Mouse (Mus musculus) forebrain, postnatal 0 days (tissue): Measurements from ENCODE around the gene Edn1. TPM values are rescaled to one million over a fixed set of nuclear protein-coding genes. Genes with fewer than 3 reads are reported as not detected.

Source experiments
- ATAC-seq: fragments of 200-750 bp; cut with Nextera tagmentation; 2 replicates; pipeline ENCODE4 v1.8.0; 2017; ENCODE audit warnings: mild to moderate bottlenecking, moderate library complexity
- DNase-seq: peaks from one replicate; pipeline ENCODE4 v3.0.0-alpha.2; 2015
- H3K27ac ChIP-seq: fragments of 300-500 bp; sonication (generic); 2 replicates; pipeline ENCODE4 v1.5.1; 2014; ENCODE audit warnings: low read depth, mild to moderate bottlenecking, antibody characterized with exemption, low read length, moderate library complexity, mixed read lengths
- H3K27me3 ChIP-seq: fragments of 300-500 bp; sonication (generic); 2 replicates; pipeline ENCODE4 v1.6.1; 2014; ENCODE audit warnings: mild to moderate bottlenecking, low read length, mixed read lengths; ENCODE audit not compliant: insufficient read depth
- H3K36me3 ChIP-seq: fragments of 300-500 bp; sonication (generic); 2 replicates; pipeline ENCODE4 v1.6.1; 2014; ENCODE audit warnings: mild to moderate bottlenecking, moderate library complexity; ENCODE audit not compliant: insufficient read depth
- H3K4me1 ChIP-seq: fragments of 300-500 bp; sonication (generic); 2 replicates; pipeline ENCODE4 v1.6.1; 2014; ENCODE audit warnings: antibody characterized with exemption; ENCODE audit not compliant: insufficient read depth
- H3K4me2 ChIP-seq: fragments of 300-500 bp; sonication (generic); 2 replicates; pipeline ENCODE4 v1.6.1; 2014; ENCODE audit warnings: low read depth, mild to moderate bottlenecking, moderate library complexity
- H3K4me3 ChIP-seq: fragments of 300-500 bp; sonication (generic); 2 replicates; pipeline ENCODE4 v1.5.1; 2014; ENCODE audit warnings: low read depth, low read length, mixed read lengths
- H3K9ac ChIP-seq: fragments of 300-500 bp; sonication (generic); 2 replicates; pipeline ENCODE4 v1.6.1; 2014; ENCODE audit warnings: mild to moderate bottlenecking
- H3K9me3 ChIP-seq: fragments of 300-500 bp; sonication (generic); 2 replicates; pipeline ENCODE4 v1.6.1; 2016; ENCODE audit warnings: low read length
- CTCF ChIP-seq: sonication (generic); IDR thresholded peaks from 2 replicates; pipeline ENCODE4 v1.5.1; 2016; ENCODE audit warnings: antibody characterized with exemption, control low read depth, low read depth
- WGBS: fragments of 180-500 bp; shearing (Covaris S2); extraction: QIAGEN DNeasy Blood & Tissue Kit; methylation state at CpG from one replicate; pipeline ENCODE4 v1.1.7; 2014; 5-methylcytosine and 5-hydroxymethylcytosine counted together
- polyA plus RNA-seq: library from polyadenylated mRNA; unstranded; fragments of >200 nt; fragmentation: Nextera tagmentation; extraction: Ambion mirVana; gene quantifications from 2 replicates; pipeline ENCODE4 v1.2.1, GENCODE M21; 2015
- total RNA-seq: library from RNA; depleted of rRNA; stranded (reverse); fragments of >200 nt; gene quantifications from 2 replicates; pipeline ENCODE4 v1.2.3, GENCODE M21; 2014; rRNA removed

The Edn1 gene
- total and polyA plus RNA-seq, 2 experiments from 2014 or later = 2.3 to 2.7 TPM

DNA sequence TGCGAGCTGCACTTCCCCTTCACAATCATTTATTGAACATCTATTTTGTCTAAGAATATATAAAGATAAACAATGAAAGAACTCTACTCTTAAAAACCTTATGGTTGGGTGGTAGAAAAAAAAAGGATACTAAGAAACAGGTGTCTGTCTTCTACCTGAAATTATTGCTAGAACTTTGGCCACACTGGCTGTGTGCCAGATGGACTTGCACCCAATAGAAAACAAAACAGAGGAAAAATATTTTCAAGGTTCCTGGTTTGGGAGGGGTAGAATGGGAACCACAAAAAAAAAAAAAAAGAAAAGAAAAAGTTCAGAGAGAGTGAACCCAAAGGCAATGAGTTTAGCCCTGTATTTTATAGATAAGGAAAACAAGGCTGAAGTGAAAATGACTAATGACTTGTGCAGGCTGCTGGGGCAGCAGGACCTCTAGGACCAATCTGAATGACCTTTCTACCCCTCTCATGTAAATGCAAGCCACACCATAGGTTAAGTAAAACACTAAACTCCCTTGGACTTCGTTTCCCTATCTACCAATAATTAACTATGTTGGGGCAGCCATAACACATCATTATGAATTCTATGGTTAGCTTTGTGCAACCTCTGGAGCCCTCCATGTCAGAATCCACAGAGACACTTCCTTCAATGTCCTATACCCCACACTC is 40.7 kb downstream of the Edn1 start:
- H3K4me1 ChIP-seq = no peaks in the 10 kb centered on the region
- H3K4me2 ChIP-seq = no peak overlapping the region
- H3K27ac ChIP-seq = no peak overlapping the region
- H3K9me3 ChIP-seq = no peaks in the 10 kb centered on the region
- H3K9ac ChIP-seq = no peak overlapping the region
- H3K36me3 ChIP-seq = no peaks in the 10 kb centered on the region
- H3K27me3 ChIP-seq = no peaks in the 10 kb centered on the region
- no peak overlapping the region for H3K4me3 ChIP-seq
- TF ChIP-seq CTCF = no peak
- no peak for DNase-seq
- no peak for ATAC-seq
- 84% methylated on average over 2 of the region's 2 CpGs for WGBS

- 89% methylated on average over 7 of the region's 7 CpGs for WGBS
Measured at GRCm38 (mm10) chr13:42345439-42345838, 44.2 kb downstream of the Edn1 start.

DNA sequence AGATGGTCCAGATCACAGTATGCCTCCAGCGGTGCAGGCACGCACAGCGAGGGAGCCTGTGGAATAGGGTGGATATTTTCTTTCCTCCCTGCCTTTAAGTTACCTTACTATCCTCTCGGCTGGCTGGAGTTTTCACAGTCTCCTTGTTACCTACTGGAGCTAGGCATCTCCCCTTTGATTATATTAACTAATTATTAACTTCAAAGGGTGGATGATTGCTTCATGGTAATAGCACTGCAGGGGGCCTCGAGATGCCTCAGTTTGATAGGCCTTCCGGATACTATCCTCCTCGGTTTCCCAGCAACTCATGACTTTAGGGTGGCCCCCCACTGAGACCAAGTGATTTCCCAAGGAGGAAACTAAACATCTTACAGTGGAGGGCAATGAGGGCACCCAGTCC is 45.1 kb downstream of the Edn1 start:
- TF ChIP-seq CTCF = no peak
- H3K9me3 ChIP-seq = no peaks in the 10 kb centered on the region
- no peak; the same call in 1 of the 2 replicates for ATAC-seq
- no peak overlapping the region for H3K27ac ChIP-seq
- no peak overlapping the region for H3K4me2 ChIP-seq
- H3K4me1 ChIP-seq = no peaks in the 10 kb centered on the region
- no peaks in the 10 kb centered on the region for H3K27me3 ChIP-seq
- no peaks in the 10 kb centered on the region for H3K36me3 ChIP-seq
- no peak overlapping the region for H3K4me3 ChIP-seq
- no peak for DNase-seq
- H3K9ac ChIP-seq = no peak overlapping the region
- WGBS = 56% methylated on average over 7 of the region's 7 CpGs

More at GRCm38 (mm10) chr13:42345439-42345838, 44.2 kb downstream of the Edn1 start:
- H3K27ac ChIP-seq = no peak overlapping the region
- no peak overlapping the region for H3K9ac ChIP-seq
- no peaks in the 10 kb centered on the region for H3K36me3 ChIP-seq
- no peak for TF ChIP-seq CTCF
- H3K4me2 ChIP-seq = no peak overlapping the region
- no peak for DNase-seq
- ATAC-seq = no peak
- H3K27me3 ChIP-seq = no peaks in the 10 kb centered on the region
- H3K4me3 ChIP-seq = no peak overlapping the region
- H3K4me1 ChIP-seq = no peaks in the 10 kb centered on the region
- H3K9me3 ChIP-seq = no peaks in the 10 kb centered on the region

DNA sequence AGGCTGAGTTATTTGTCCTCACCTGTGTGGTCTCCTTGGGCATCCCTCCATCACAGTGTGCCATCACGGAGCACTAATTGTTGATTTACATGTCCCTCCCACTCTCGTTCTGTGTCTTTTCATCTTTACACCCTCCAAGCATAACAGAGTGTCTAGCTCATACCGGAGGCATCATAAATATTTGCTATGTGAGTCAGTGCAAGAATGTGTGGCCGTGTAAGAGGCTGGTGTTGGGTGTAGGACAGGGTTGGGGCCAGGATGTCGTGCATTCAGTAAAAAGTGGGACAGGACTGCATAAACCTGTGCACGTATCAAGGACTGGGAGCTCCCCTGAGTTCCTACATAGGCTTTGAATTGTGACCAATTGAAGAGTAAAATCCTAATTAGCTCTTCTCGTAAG is 50.4 kb downstream of the Edn1 start:
- H3K9me3 ChIP-seq = no peaks in the 10 kb centered on the region
- no peaks in the 10 kb centered on the region for H3K36me3 ChIP-seq
- H3K9ac ChIP-seq = no peak overlapping the region
- H3K27ac ChIP-seq = no peak overlapping the region
- WGBS = 75% methylated on average over 7 of the region's 7 CpGs
- ATAC-seq (no peak), DNase-seq (no peak)
- TF ChIP-seq CTCF = no peak
- no peaks in the 10 kb centered on the region for H3K27me3 ChIP-seq
- H3K4me3 ChIP-seq = no peak overlapping the region
- H3K4me1 ChIP-seq = no peaks in the 10 kb centered on the region
- H3K4me2 ChIP-seq = no peak overlapping the region

Other genes starting within 250 kb of the Edn1 start
- gene Hivep1, start 249.5 kb upstream of the Edn1 start, total RNA-seq = 19.9 and 26.7 TPM in 2 replicates
- gene Hivep1, start 249.5 kb upstream of the Edn1 start, polyA plus RNA-seq = 10.8 and 16.6 TPM in 2 replicates